Mouse (Mus musculus) liver, postnatal 0 days (tissue): ENCODE data around the gene Akap2.

ENCODE experiments used
- CTCF ChIP-seq: sonication (generic); IDR thresholded peaks from 2 replicates; pipeline ENCODE4 v1.5.1; 2016; ENCODE audit warnings: antibody characterized with exemption, low read depth
- EP300 ChIP-seq: IDR thresholded peaks from 2 replicates; pipeline ENCODE4 v1.6.1; 2016; ENCODE audit warnings: antibody characterized with exemption, low read depth, mild to moderate bottlenecking

DNA sequence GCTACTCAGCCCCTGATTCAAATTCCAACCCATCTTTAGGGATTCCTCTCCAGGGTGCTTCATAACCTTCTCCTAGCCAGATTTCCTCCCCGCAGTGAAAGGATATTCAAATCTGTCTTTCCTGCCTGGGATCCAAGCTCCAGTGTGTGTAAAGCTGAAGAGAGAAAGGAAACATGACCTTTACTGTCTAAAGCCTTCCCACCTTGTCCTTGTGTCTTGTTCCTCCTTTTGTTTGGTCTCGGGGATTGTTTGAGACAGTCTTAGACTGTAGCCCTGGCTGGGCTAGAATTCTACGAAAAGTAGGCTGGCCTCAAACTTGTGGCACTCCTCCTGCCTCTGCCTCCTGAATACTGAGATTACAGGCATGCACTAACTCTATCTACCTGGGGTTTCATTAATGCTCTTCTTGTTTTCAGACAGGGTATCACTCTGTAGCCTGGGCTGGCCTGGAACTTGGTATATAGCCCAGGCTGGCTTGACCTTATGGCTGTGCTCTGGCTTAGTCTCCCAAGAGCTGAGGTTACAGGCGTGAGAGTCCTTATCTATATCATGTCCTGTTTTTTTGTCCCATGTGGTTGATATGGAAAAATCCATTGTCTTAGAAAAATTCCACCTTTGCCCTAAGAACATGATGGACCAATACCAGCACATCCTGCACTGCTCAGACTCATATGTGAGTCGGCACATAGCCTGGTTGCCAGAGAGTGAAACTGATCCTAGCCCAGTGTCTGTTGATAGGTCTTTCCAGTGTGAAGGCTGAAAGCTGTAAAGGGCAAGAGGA, 22.9 kb upstream of the Akap2 start:
- TF ChIP-seq CTCF (no peak), EP300 (no peak)
